Mouse (Mus musculus) testis, adult 2 months (tissue): ENCODE data around the gene Cdh18.

Experiments
- CTCF ChIP-seq: fragments of 200-500 bp; IDR thresholded peaks from 2 replicates; pipeline ENCODE4 v1.5.1; 2012; ENCODE audit warnings: low read depth, mild to moderate bottlenecking, inconsistent platforms, low read length, moderate library complexity; ENCODE audit not compliant: control insufficient read depth, insufficient read depth, insufficient replicate concordance
- POLR2A ChIP-seq: fragments of 200-500 bp; IDR thresholded peaks from 2 replicates; pipeline ENCODE4 v1.6.1; 2012; ENCODE audit warnings: low read depth, mild to moderate bottlenecking, inconsistent platforms, low read length, moderate library complexity; ENCODE audit not compliant: control insufficient read depth

- TF ChIP-seq POLR2A (no peak), CTCF (no peak)
Measured at GRCm38 (mm10) chr15:23087535-23087934, 538.7 kb downstream of the Cdh18 start.
